Mouse (Mus musculus) embryonic facial prominence, embryonic 11.5 days (tissue): ENCODE measurements around the gene Insc. TPM values are rescaled to one million over a fixed set of nuclear protein-coding genes. Genes with fewer than 3 reads are reported as not detected.

Experiments
- ATAC-seq: fragments of 200-750 bp; cut with Nextera tagmentation; replicated peaks from 2 replicates; pipeline ENCODE4 v1.8.0; 2017; ENCODE audit warnings: low read depth; ENCODE audit not compliant: insufficient number of reproducible peaks, low FRiP score, low TSS enrichment
- DNase-seq: peaks from one replicate; pipeline ENCODE4 v3.0.0-alpha.2; 2015; ENCODE audit warnings: low spot score
- H3K27ac ChIP-seq: fragments of 300-500 bp; sonication (generic); replicated peaks from 2 replicates; pipeline ENCODE4 v1.5.1; 2014; ENCODE audit warnings: mild to moderate bottlenecking, low read depth, low read length, control low read depth
- H3K27me3 ChIP-seq: fragments of 300-500 bp; sonication (generic); 2 replicates; pipeline ENCODE4 v1.6.1; 2014; ENCODE audit warnings: mild to moderate bottlenecking, low read length, moderate library complexity, mixed read lengths; ENCODE audit not compliant: control insufficient read depth, insufficient read depth
- H3K36me3 ChIP-seq: fragments of 300-500 bp; sonication (generic); replicated peaks from 2 replicates; pipeline ENCODE4 v1.6.1; 2014; ENCODE audit warnings: low read depth, mild to moderate bottlenecking, low read length, moderate library complexity, mixed read lengths; ENCODE audit not compliant: control insufficient read depth, insufficient read depth
- H3K4me1 ChIP-seq: fragments of 300-500 bp; sonication (generic); 2 replicates; pipeline ENCODE4 v1.6.1; 2014; ENCODE audit warnings: low read length, mixed read lengths; ENCODE audit not compliant: control insufficient read depth, insufficient read depth
- H3K4me2 ChIP-seq: fragments of 300-500 bp; sonication (generic); 2 replicates; pipeline ENCODE4 v1.6.1; 2014; ENCODE audit warnings: low read depth, mild to moderate bottlenecking, control low read depth, low read length, moderate library complexity
- H3K4me3 ChIP-seq: fragments of 300-500 bp; sonication (generic); 2 replicates; pipeline ENCODE4 v1.5.1; 2014; ENCODE audit warnings: low read depth, low read length, control low read depth
- H3K9ac ChIP-seq: fragments of 300-500 bp; sonication (generic); replicated peaks from 2 replicates; pipeline ENCODE4 v1.6.1; 2014; ENCODE audit warnings: mild to moderate bottlenecking, control low read depth, low read length
- H3K9me3 ChIP-seq: fragments of 300-500 bp; sonication (generic); replicated peaks from 2 replicates; pipeline ENCODE4 v1.6.1; 2016; ENCODE audit warnings: mild to moderate bottlenecking, low read length, inconsistent platforms, mixed read lengths; ENCODE audit not compliant: control insufficient read depth
- WGBS: fragments of 180-500 bp; shearing (Covaris S2); extraction: QIAGEN DNeasy Blood & Tissue Kit; methylation state at CpG from one replicate; pipeline ENCODE4 v1.1.7; 2014; 5-methylcytosine and 5-hydroxymethylcytosine counted together
- polyA plus RNA-seq: library from polyadenylated mRNA; unstranded; fragments of >200 nt; fragmentation: Nextera tagmentation; extraction: Ambion mirVana; gene quantifications from 2 replicates; pipeline ENCODE4 v1.2.1, GENCODE M21; 2014

Gene Insc
- polyA plus RNA-seq, 1 experiment from 2014 or later = 5.6 TPM

DNA sequence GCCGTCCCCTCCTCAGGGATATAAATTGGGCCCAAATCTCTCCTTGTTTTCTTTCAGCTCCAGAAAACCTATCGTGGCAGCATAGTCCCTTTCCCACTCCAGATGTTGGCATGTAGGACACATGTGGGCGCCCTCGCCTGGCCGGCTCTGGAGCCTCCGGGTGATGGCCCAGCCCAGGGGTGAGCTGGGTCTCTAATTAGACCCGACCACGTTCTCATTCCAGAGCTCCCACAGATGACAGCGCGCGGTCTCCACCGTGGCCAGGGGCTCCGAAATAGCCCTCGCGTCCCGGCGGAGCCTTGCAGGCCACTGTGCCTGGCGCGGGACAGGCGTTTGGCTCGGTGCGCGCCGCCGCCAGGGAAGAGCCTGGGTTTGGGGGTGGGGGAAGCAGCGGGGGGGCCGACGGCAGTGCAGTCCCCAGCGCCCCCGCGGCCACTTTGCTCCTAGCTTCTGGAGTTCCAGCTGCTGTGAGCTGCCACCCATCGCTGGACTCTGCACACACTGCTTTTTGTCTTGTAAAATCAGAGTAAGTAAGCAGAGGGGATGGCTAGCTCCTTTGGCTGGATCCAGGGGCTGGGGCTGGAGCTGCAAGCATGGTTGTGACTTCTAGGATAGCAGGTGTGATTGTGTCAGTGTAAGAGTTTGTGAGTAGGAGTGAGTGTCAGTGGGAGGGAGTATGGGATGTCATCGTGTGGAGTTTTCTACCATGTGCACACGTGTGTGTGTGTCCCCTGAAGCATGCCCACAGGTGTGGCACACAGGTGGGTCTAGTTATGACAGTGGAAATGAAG, 2.2 kb downstream of the Insc start:
- Histone ChIP-seq H3K27me3 (no peaks in the 10 kb centered on the region), H3K27ac (no peak overlapping the region), H3K9ac (peak overlapping the region; percentile 52), H3K36me3 (no peaks in the 10 kb centered on the region), H3K4me2 (peak overlapping the region; percentile 86), H3K9me3 (no peaks in the 10 kb centered on the region), H3K4me1 (peaks cover 3% of the 10 kb centered on the region; the same call in 1 of the 2 replicates), H3K4me3 (peak overlapping the region; percentile 33)
- 4% methylated on average over 34 of the region's 34 CpGs for WGBS
- peak; percentile 41 for DNase-seq
- no peak; the same call in 1 of the 2 replicates for ATAC-seq

DNA sequence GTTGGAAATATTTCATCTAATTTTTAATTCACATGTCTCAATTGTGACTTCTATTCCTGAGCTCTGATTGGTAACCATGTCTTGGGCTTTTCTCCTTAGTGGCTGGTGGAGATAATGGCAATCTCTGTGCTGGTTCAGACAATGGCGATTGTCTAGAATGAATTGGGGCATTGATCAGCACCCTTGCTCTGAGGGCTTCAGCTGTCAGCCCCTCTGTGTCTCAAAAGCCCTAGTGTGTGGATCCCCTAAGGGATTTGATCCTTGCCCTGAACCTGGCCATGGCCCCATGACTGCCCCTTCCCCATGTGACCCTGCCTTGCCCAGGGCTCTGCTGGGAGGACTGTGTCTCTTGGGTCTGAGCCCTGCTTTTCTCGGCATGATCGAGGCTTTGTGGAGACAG, 4.1 kb downstream of the Insc start:
- ATAC-seq = 0 out of 2 replicates have a peak, but pooled peaks have one; percentile 44
- no peak for DNase-seq
- WGBS = 28% methylated on average over 3 of the region's 3 CpGs
- no peak overlapping the region for H3K4me3 ChIP-seq
- no peak overlapping the region for H3K27ac ChIP-seq
- H3K36me3 ChIP-seq = no peaks in the 10 kb centered on the region
- no peaks in the 10 kb centered on the region for H3K9me3 ChIP-seq
- no peak overlapping the region for H3K9ac ChIP-seq
- no peaks in the 10 kb centered on the region for H3K27me3 ChIP-seq
- peaks cover 3% of the 10 kb centered on the region; the same call in 1 of the 2 replicates for H3K4me1 ChIP-seq
- H3K4me2 ChIP-seq = no peak overlapping the region

DNA sequence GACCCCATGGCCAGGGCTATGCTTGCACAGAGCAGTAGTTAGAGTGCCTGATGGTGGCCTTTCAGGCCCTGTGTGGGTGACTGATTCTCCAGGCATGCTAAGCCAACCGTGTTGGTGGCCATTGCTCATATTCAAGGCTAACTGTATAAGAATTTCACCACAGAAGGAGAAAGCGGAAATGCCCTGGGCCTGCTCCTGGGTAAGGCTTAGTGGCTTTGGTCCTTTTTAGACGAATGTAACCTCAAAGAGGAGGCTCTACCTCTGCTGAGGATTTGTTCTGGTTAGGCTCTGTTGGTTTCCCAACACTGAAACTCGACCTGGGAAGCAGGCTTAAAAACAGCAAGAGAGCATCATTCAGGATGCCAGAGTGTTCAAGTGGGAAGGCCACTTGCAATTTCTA, 4.7 kb downstream of the Insc start:
- 67% methylated on average over 4 of the region's 4 CpGs for WGBS
- H3K4me1 ChIP-seq = peaks cover 3% of the 10 kb centered on the region; the same call in 1 of the 2 replicates
- no peak overlapping the region for H3K9ac ChIP-seq
- no peak for DNase-seq
- H3K36me3 ChIP-seq = no peaks in the 10 kb centered on the region
- 0 out of 2 replicates have a peak, but pooled peaks have one; percentile 6 for ATAC-seq
- H3K9me3 ChIP-seq = no peaks in the 10 kb centered on the region
- no peaks in the 10 kb centered on the region for H3K27me3 ChIP-seq
- H3K4me2 ChIP-seq = no peak overlapping the region
- H3K27ac ChIP-seq = no peak overlapping the region
- H3K4me3 ChIP-seq = no peak overlapping the region

DNA sequence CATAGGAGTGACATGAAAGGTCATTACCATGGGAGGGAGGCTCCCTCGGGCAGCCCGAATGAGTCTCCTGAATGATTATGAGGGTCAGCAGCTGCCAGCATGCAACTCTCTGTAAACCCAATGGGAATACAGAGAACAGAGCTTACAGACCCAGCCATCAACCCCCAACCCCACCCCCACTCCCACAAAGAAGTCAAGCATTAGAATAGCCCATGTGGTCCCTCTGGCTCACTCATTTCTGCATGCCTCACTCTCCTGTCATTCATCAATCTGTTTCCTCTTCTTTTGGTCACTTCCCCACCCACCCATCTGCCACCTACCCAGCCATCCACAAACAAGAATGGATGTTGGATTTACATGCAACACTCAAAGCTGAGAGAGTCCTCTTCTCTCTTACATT, 10.0 kb downstream of the Insc start:
- WGBS = 77% methylated on average over 2 of the region's 2 CpGs
- no peak for DNase-seq
- no peak for ATAC-seq

DNA sequence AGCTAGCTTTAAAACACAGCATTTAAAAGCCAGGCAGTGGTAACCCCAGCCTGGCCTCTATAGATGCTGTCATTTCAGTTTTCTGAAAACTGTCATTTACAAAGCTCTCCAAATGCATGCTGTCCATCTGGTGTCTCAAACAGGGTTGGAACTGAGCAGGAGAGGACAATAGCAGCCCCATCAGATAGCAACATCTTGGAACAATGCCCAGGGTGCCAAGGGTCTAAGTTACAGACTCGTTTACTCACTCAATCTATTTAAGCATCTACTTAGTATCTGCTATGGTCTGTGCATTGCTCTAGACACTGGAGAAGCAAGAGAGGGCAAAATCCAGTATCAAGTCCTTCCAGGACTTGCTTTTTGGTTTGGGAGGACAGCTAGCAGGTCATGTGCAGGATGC, 10.7 kb downstream of the Insc start:
- 75% methylated on average over 1 of the region's 1 CpGs for WGBS
- no peak overlapping the region for H3K9ac ChIP-seq
- H3K27me3 ChIP-seq = no peaks in the 10 kb centered on the region
- no peaks in the 10 kb centered on the region for H3K9me3 ChIP-seq
- no peaks in the 10 kb centered on the region for H3K4me1 ChIP-seq
- no peak overlapping the region for H3K27ac ChIP-seq
- no peak overlapping the region for H3K4me3 ChIP-seq
- DNase-seq (no peak), ATAC-seq (no peak)
- no peak overlapping the region for H3K4me2 ChIP-seq
- no peaks in the 10 kb centered on the region for H3K36me3 ChIP-seq

More for the DNA sequence above, 10.0 kb downstream of the Insc start:
- Histone ChIP-seq H3K36me3 (no peaks in the 10 kb centered on the region), H3K4me1 (no peaks in the 10 kb centered on the region), H3K9ac (no peak overlapping the region), H3K27ac (no peak overlapping the region), H3K27me3 (no peaks in the 10 kb centered on the region), H3K4me3 (no peak overlapping the region), H3K4me2 (no peak overlapping the region), H3K9me3 (no peaks in the 10 kb centered on the region)

DNA sequence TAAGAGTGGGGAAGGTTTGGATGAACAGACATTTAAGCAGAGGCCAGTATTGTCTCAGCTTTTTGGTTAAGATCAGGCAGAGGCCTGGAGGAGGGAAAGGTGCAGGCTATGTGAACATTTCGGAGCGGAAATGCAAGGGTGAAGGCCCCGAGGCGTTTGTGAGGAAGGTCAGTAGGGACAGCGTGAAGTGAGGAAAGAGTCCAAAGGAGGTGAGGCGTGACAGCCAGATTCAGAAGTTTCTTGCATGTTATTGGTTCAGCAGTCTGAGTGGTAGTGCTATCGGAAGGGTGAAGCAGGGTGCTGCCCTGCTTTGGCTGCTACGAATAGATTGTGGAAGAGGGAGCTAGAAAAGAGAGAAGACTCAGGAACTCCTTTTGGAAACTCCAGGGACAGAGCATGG, 11.1 kb downstream of the Insc start:
- H3K9me3 ChIP-seq = no peaks in the 10 kb centered on the region
- DNase-seq = no peak
- H3K27ac ChIP-seq = no peak overlapping the region
- no peak overlapping the region for H3K4me3 ChIP-seq
- 83% methylated on average over 8 of the region's 8 CpGs for WGBS
- no peak overlapping the region for H3K9ac ChIP-seq
- no peaks in the 10 kb centered on the region for H3K27me3 ChIP-seq
- no peaks in the 10 kb centered on the region for H3K4me1 ChIP-seq
- H3K36me3 ChIP-seq = no peaks in the 10 kb centered on the region
- ATAC-seq = no peak
- H3K4me2 ChIP-seq = no peak overlapping the region

DNA sequence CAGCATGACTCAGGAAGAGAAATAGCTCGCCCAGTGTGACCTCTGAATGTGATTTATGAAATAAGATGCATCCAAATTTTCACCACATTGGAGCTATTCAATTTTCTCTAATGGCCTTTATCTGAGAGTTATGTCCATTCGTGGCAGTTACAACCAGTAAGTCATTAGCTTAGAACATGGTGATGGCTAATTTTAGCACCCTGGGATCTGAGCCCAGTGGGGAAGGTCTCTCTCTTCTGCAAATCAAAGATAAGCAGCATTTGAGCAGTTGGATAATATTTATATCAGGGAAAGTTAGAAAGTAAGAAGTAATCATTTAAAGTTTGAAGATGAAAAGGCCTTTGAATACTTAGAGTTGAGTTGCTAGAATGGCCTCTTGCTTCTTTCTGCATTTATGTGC, 19.2 kb downstream of the Insc start:
- Histone ChIP-seq H3K4me1 (no peaks in the 10 kb centered on the region), H3K9ac (no peak overlapping the region), H3K4me2 (no peak overlapping the region), H3K36me3 (no peaks in the 10 kb centered on the region), H3K27ac (no peak overlapping the region), H3K27me3 (no peaks in the 10 kb centered on the region), H3K9me3 (no peaks in the 10 kb centered on the region), H3K4me3 (no peak overlapping the region)
- WGBS = 72% methylated on average over 2 of the region's 2 CpGs
- no peak for DNase-seq
- no peak for ATAC-seq

DNA sequence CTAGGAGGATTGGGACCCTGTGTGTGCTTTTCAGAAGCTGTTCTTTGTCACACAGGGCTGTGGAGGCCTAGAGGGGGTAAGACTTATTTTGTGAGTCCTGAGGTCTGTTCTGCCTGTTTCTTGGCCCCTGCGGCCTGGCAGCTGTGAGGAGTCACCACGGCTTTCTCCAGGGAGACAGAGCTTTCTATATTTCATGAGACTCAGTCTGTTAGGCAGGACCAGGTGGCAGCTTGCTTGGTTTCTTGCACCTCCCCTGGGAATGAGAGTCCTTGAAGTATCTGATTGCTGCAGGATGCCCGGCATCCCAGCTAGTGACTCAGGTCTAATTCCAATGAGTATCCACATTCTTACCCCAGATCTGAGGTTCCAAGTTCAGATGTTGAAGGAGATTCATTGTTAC, 21.8 kb downstream of the Insc start:
- no peak overlapping the region for H3K4me2 ChIP-seq
- H3K36me3 ChIP-seq = no peaks in the 10 kb centered on the region
- no peak for DNase-seq
- H3K4me3 ChIP-seq = no peak overlapping the region
- H3K27me3 ChIP-seq = no peaks in the 10 kb centered on the region
- no peak for ATAC-seq
- no peaks in the 10 kb centered on the region for H3K4me1 ChIP-seq
- H3K27ac ChIP-seq = no peak overlapping the region
- 66% methylated on average over 3 of the region's 3 CpGs for WGBS
- no peaks in the 10 kb centered on the region for H3K9me3 ChIP-seq
- H3K9ac ChIP-seq = no peak overlapping the region
